Comparison of ENCODE assay signal across 31 mouse cellular contexts in genomic region chr12:55563742-55564141, GRCm38 (mm10). TPM values are rescaled to one million over a fixed set of nuclear protein-coding genes. Genes with fewer than 3 reads are reported as not detected.
"Had no signal": no experiment of that assay in that cellular context is flagged by ENCODE, and none has a peak within 500 bp of the region (broad histone marks: within the 10 kb centered on the region; RNA-seq: fewer than 3 reads in every experiment).

No protein-coding gene starts in this region.

- H3K27ac ChIP-seq: gastrocnemius, adult 2 months; heart, adult 2 months; hindbrain, embryonic 10.5 days; hindbrain, embryonic 12.5 days; hindbrain, embryonic 14.5 days; intestine, embryonic 15.5 days; limb, embryonic 13.5 days; limb, embryonic 15.5 days; liver, embryonic 12.5 days; liver, embryonic 14.5 days had no signal

- DNase-seq: gastrocnemius, adult 2 months; gastrocnemius, postnatal 10 days; gastrocnemius, postnatal 25 days; heart, adult 2 months; heart, postnatal 10 days; heart, postnatal 4 days; kidney, adult 18-20 months; kidney, adult 8-10 months; kidney, postnatal 14 days; kidney, postnatal 36 days; layer of hippocampus, adult 9-11 months; layer of hippocampus, postnatal 36 days; left cerebral cortex, postnatal 4 days had no signal

- H3K36me3 ChIP-seq: heart, embryonic 12.5 days; hindbrain, embryonic 10.5 days; hindbrain, embryonic 12.5 days; intestine, embryonic 15.5 days; limb, embryonic 13.5 days; limb, embryonic 15.5 days; liver, embryonic 12.5 days had no signal

- H3K4me2 ChIP-seq: heart, embryonic 12.5 days; hindbrain, embryonic 12.5 days; hindbrain, embryonic 14.5 days; intestine, embryonic 15.5 days; limb, embryonic 13.5 days; limb, embryonic 15.5 days; liver, embryonic 12.5 days had no signal

- H3K9me3 ChIP-seq: heart, embryonic 12.5 days; hindbrain, embryonic 10.5 days; hindbrain, embryonic 12.5 days; intestine, embryonic 15.5 days; limb, embryonic 13.5 days; limb, embryonic 15.5 days had no signal

- H3K4me1 ChIP-seq: heart, embryonic 12.5 days; intestine, embryonic 15.5 days; limb, embryonic 13.5 days; limb, embryonic 15.5 days had no signal

- H3K27me3 ChIP-seq: heart, embryonic 12.5 days; hindbrain, embryonic 12.5 days; intestine, embryonic 15.5 days; limb, embryonic 13.5 days; limb, embryonic 15.5 days had no signal

- H3K9ac ChIP-seq: heart, embryonic 12.5 days; hindbrain, embryonic 12.5 days; hindbrain, embryonic 14.5 days; intestine, embryonic 15.5 days; limb, embryonic 13.5 days; limb, embryonic 15.5 days; liver, embryonic 12.5 days; liver, embryonic 14.5 days had no signal

- ATAC-seq: hindbrain, embryonic 16.5 days; inflammation-experienced regulatory T-cells, adult 6 months; intestine, embryonic 15.5 days; intestine, postnatal 0 days; liver, embryonic 12.5 days had no signal

- H3K4me3 ChIP-seq: gastrocnemius, adult 2 months; heart, adult 2 months; heart, embryonic 12.5 days; hindbrain, embryonic 10.5 days; hindbrain, embryonic 12.5 days; intestine, embryonic 15.5 days; limb, embryonic 13.5 days; limb, embryonic 15.5 days; liver, embryonic 12.5 days had no signal

RNA-seq across cellular contexts. Expression of gene Aldoart2, which starts 1.3 kb away (rescaled TPM):
- polyA plus RNA-seq: heart, embryonic 12.5 days; hindbrain, embryonic 10.5 days; hindbrain, embryonic 12.5 days; hindbrain, embryonic 14.5 days; hindbrain, embryonic 16.5 days; kidney, embryonic 14.5 days; kidney, embryonic 16.5 days; limb, embryonic 11.5 days; limb, embryonic 13.5 days; limb, embryonic 15.5 days; liver, adult 2 months; liver, embryonic 12.5 days; liver, embryonic 14.5 days had no signal

RNA-seq across cellular contexts. Expression of gene Insm2, which starts 35.5 kb away (rescaled TPM):
- polyA plus RNA-seq: heart, adult 2 months; heart, embryonic 14.5 days; large intestine, adult 2 months; liver, adult 2 months; liver, embryonic 12.5 days; liver, embryonic 14.5 days had no signal
